Mouse (Mus musculus) midbrain, embryonic 10.5 days (tissue): ENCODE results near the gene Ncoa7. TPM values are rescaled to one million over a fixed set of nuclear protein-coding genes. Genes with fewer than 3 reads are reported as not detected.

Source experiments
- DNase-seq: peaks from one replicate; pipeline ENCODE4 v3.0.0-alpha.2; 2017; ENCODE audit warnings: low spot score
- H3K27ac ChIP-seq: fragments of 300-500 bp; sonication (generic); replicated peaks from 2 replicates; pipeline ENCODE4 v1.5.1; 2016; ENCODE audit warnings: mild to moderate bottlenecking
- H3K27me3 ChIP-seq: fragments of 300-500 bp; sonication (generic); 2 replicates; pipeline ENCODE4 v1.6.1; 2016; ENCODE audit warnings: low read depth, mild to moderate bottlenecking; ENCODE audit not compliant: poor library complexity, severe bottlenecking
- H3K36me3 ChIP-seq: fragments of 300-500 bp; sonication (generic); 2 replicates; pipeline ENCODE4 v1.6.1; 2016; ENCODE audit warnings: mild to moderate bottlenecking, moderate library complexity
- H3K4me1 ChIP-seq: fragments of 300-500 bp; sonication (generic); 2 replicates; pipeline ENCODE4 v1.6.1; 2016
- H3K4me3 ChIP-seq: fragments of 300-500 bp; sonication (generic); 2 replicates; pipeline ENCODE4 v1.5.1; 2016; ENCODE audit warnings: mild to moderate bottlenecking, moderate library complexity
- H3K9me3 ChIP-seq: fragments of 300-500 bp; sonication (generic); replicated peaks from 2 replicates; pipeline ENCODE4 v1.6.1; 2016; ENCODE audit warnings: mild to moderate bottlenecking
- WGBS: fragments of 180-500 bp; shearing (Covaris S2); methylation state at CpG from one replicate; pipeline ENCODE4 v1.1.7; 2016; 5-methylcytosine and 5-hydroxymethylcytosine counted together
- polyA plus RNA-seq: library from polyadenylated mRNA; unstranded; fragments of >200 nt; fragmentation: Nextera tagmentation; extraction: Ambion mirVana; gene quantifications from 2 replicates; pipeline ENCODE4 v1.2.1, GENCODE M21; 2016

The Ncoa7 gene
- polyA plus RNA-seq, 1 experiment from 2014 or later: 6.2 TPM

DNA sequence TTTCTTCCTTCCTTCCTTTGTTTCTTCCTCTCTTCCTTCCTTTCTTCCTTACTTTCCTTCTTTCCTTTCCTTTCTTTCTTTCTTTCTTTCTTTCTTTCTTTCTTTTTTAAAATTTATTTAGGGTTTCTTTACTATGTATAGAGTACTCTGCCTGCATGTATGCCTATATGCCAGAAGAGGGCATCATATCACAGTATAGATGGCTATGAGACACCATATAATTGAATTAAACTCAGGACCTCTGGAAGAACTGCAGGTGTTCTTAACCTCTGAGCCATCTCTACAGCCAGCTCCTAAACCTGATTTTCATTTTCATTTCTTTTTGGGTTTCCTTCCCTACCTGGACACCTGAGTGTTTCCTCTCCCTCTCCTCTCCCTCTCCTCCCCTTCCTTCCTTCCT lies 180.2 kb downstream of the Ncoa7 start:
- no peak overlapping the region for H3K4me3 ChIP-seq

DNA sequence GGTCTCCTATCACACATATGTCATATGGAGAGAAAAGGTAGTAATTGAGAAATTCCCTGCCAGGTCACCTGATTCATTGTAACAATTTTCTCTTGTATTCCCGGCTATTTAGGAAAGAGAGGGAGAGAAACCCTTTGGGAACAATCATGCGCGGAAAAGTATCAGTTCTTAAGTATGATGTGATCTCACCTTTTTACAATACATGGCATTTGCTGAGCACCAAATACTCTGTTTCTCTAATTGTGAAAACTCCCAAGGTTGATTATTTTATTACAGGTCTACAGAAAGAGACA lies 184.3 kb downstream of the Ncoa7 start:
- WGBS: 44% methylated on average over 3 of the region's 3 CpGs
- Histone ChIP-seq H3K27ac (peak overlapping the region; percentile 94; the same call in 1 of the 2 replicates), H3K36me3 (no peaks in the 10 kb centered on the region), H3K9me3 (no peaks in the 10 kb centered on the region), H3K4me1 (peaks cover 10% of the 10 kb centered on the region), H3K27me3 (0 out of 2 replicates have a peak, but pooled peaks cover 3% of the 10 kb centered on the region), H3K4me3 (peak overlapping the region; percentile 73)
- DNase-seq: no peak

More for the DNA sequence above, 180.2 kb downstream of the Ncoa7 start:
- no peaks in the 10 kb centered on the region for H3K9me3 ChIP-seq
- H3K4me1 ChIP-seq: peaks cover 7% of the 10 kb centered on the region; the same call in 1 of the 2 replicates
- H3K27me3 ChIP-seq: 0 out of 2 replicates have a peak, but pooled peaks cover 3% of the 10 kb centered on the region
- H3K27ac ChIP-seq: no peak overlapping the region
- no peak for DNase-seq
- no peaks in the 10 kb centered on the region for H3K36me3 ChIP-seq

DNA sequence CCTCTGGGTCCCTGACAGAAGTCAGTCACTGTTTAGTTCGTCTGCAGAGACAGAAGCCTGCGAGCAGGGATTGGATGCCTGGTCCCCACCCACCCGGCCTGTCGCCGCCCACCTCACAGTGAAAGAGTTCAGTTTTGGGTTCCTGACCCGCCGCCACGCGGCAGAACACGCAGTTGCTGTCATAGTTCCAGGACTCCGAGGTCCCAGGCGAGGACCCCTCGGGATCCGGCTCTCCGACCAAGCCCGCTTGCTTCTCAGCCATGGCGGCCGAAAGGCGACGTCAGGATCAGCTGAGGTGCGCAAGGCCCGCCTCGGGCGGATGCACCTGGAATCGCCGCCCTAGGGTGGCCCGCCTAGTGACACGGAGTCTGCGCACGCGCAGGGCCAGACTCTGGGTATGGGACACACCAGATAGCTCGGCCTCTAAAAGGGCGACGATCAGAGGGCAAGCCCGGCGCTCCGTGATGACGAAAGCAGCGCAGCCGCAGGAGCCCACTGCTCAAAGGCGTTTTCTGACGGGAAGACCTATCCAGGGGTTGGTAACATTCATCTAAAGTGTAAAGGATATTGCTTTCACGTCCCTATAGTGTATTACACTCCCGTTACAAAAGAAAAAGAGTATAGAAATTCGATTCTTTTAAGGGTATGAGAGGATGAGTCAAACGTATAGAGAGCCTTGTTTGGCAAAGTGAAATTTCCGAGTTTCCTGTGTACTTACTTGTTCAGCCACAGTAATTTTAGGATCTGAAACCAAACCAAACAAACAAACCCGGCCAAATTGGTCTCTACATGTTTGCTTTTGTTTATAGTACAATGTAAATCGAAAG lies 184.8 kb downstream of the Ncoa7 start:
- Histone ChIP-seq H3K4me3 (peak overlapping the region; percentile 73), H3K36me3 (no peaks in the 10 kb centered on the region), H3K4me1 (peaks cover 10% of the 10 kb centered on the region), H3K27me3 (0 out of 2 replicates have a peak, but pooled peaks cover 3% of the 10 kb centered on the region), H3K9me3 (no peaks in the 10 kb centered on the region), H3K27ac (peak overlapping the region; percentile 94)
- 2% methylated on average over 49 of the region's 49 CpGs for WGBS
- peak; percentile 98 for DNase-seq

DNA sequence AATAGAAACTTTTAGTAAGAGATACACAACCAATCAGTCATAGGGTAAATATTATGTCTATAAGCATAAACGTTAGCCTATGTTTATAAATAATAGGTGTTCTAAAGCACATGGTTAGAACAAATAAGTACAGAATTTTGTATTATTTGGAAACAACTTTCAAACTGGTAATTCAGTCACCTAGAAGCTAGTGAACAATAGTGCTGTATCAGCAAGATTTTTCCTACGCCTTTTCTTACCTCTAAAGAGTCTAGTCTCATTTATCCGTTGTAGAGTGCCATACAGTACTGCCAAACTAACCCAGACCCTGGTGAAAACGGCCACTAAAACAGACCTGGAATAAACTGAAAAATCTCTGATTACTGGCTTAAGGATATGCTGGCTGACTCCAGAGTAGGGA lies 190.1 kb downstream of the Ncoa7 start:
- WGBS: 91% methylated on average over 4 of the region's 4 CpGs
- Histone ChIP-seq H3K4me1 (peaks cover 6% of the 10 kb centered on the region), H3K36me3 (no peaks in the 10 kb centered on the region), H3K4me3 (no peak overlapping the region), H3K9me3 (no peaks in the 10 kb centered on the region), H3K27me3 (no peaks in the 10 kb centered on the region), H3K27ac (no peak overlapping the region)
- DNase-seq: no peak

DNA sequence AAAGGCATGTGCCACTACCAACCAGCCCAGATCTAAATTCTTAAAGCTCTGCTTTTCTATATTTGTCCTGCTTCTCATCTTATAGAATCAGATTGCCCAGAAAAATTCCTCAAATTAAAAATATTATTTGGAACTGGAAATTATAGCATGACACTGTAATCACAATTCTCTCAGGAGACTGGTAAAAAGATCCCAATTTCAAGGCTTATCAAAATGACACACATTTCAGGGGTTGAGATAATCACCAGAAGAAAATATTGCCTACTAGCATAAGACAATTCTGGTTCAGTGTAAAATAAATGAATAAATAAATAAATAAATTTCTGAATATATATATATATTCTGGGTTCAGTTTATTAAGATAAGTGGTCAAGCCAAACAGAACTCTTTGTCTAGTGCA lies 193.5 kb downstream of the Ncoa7 start:
- Histone ChIP-seq H3K9me3 (no peaks in the 10 kb centered on the region), H3K27ac (no peak overlapping the region), H3K4me3 (no peak overlapping the region), H3K4me1 (no peaks in the 10 kb centered on the region), H3K27me3 (no peaks in the 10 kb centered on the region), H3K36me3 (no peaks in the 10 kb centered on the region)
- DNase-seq: no peak

DNA sequence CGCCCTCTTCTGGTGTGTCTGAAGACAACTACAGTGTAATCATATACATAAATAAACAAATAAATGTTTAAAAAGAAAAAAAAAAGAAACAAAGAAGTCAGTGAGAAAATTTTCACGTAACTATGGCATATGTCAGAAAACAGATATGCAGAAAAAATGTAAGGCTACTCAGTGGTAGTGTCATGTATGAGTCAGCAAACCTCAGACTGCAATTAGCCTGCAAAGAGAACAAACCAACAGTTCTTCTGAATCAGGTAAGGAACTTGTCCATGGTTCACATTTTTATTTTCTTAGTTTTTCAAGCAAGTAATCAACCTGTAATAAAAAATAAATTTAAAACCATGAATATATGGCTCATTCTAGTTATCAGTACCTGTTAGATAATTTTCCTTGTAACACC lies 195.0 kb downstream of the Ncoa7 start:
- no peak overlapping the region for H3K27ac ChIP-seq
- WGBS: 72% methylated on average over 2 of the region's 2 CpGs
- no peaks in the 10 kb centered on the region for H3K36me3 ChIP-seq

DNA sequence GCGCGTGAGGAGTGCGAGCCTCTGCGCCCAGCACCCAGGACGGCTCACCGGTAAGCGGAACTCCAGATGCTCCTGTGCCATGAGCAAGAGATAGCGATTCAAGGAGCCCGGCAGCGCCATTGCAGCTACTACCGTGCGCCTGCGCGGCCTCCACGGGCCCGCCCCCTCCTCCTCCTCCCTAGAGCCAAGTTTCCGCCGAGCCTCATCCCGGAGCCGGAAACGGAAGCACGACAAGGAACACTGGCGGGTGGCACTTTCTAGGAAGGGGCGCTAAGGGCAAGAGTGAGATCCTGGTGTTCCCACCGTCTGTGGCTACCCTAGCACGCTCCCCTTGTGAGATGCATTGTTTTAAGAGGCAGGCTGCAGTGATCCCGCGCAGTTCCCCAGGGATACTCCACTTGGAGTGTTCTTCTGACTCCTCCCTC lies 202.6 kb downstream of the Ncoa7 start, which contains the start of gene Trmt11:
Trmt11 (minus strand) TSS at position 208 of the 425 bp plus-strand sequence.
- peak; percentile 92 for DNase-seq
- Histone ChIP-seq H3K27ac (peak within 1 kb of the TSS; percentile 92), H3K27me3 (no peaks in the 10 kb centered on the region), H3K4me1 (peaks cover 14% of the 10 kb centered on the region), H3K36me3 (peaks cover 19% of the 10 kb centered on the region), H3K9me3 (no peaks in the 10 kb centered on the region), H3K4me3 (peak within 1 kb of the TSS; percentile 75)
- WGBS: under 1% methylated on average over 27 of the region's 28 CpGs

More for the DNA sequence above, 195.0 kb downstream of the Ncoa7 start:
- no peaks in the 10 kb centered on the region for H3K9me3 ChIP-seq
- H3K4me3 ChIP-seq: no peak overlapping the region
- H3K27me3 ChIP-seq: no peaks in the 10 kb centered on the region
- no peaks in the 10 kb centered on the region for H3K4me1 ChIP-seq
- DNase-seq: no peak

DNA sequence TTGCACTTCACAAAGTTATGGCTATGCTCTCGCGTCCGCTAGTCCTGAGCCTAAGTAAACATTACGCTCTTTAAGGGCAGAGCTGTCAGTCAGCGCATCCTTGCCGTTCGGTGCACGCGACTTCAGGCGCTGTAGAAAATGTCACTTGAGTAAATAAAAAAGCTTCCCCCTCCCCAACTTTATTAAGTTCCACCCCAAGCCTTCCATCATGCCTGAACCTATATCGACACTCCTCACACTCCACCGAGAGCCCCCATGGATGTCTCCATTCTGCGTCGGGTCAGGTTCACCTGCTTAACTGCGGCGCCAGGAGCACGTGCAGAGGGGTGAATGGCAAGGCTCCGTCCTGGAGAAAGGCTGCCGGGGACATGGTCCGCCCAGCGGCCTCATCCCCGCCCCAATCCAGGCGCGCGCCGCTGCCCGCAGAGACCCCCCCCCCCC lies 203.0 kb downstream of the Ncoa7 start:
- peaks cover 14% of the 10 kb centered on the region for H3K4me1 ChIP-seq
- H3K9me3 ChIP-seq: no peaks in the 10 kb centered on the region
- peaks cover 23% of the 10 kb centered on the region for H3K36me3 ChIP-seq
- no peaks in the 10 kb centered on the region for H3K27me3 ChIP-seq
- peak overlapping the region; percentile 75 for H3K4me3 ChIP-seq
- H3K27ac ChIP-seq: peak overlapping the region; percentile 92
- under 1% methylated on average over 25 of the region's 27 CpGs for WGBS
- no peak for DNase-seq

DNA sequence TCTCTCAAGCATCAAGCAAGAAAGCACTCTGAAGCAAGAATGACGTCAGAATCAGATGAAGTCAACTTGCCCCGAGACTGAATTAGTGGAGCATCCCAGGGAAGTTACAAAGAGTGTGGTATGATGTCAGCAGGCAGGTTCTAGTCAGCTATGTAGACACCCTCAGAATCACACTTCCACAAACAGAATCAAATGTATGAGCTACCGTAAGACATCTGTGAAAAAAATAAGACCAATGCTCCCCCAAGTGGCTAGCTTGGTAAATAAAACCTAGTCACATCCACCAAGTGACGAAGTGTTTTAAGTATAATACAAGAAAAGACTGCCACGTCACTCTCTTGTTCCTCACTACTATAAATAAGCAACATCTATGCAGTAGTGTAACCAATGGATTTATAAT lies 216.1 kb downstream of the Ncoa7 start:
- no peaks in the 10 kb centered on the region for H3K27me3 ChIP-seq
- no peak for DNase-seq
- H3K4me1 ChIP-seq: no peaks in the 10 kb centered on the region
- no peaks in the 10 kb centered on the region for H3K9me3 ChIP-seq
- no peak overlapping the region for H3K4me3 ChIP-seq
- peaks cover 87% of the 10 kb centered on the region for H3K36me3 ChIP-seq
- 78% methylated on average over 5 of the region's 5 CpGs for WGBS
- H3K27ac ChIP-seq: no peak overlapping the region

DNA sequence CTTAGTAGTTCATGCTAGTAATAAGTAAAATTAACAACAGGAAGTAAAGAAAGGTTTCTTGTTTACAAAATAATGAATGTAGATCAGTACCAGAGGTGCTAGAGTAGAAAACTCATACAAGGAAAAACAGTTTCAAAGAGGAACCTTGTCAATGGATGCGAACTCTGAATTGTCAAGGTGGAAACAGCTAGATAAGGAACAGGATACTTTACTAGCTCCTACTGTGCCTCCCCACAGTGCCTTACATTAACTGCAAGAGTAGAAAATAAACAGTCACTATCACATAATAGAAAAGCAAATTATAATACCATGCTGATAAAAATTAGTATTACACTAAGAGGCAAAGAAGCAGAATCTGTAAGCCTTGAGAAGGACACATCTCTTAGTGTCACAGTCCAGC lies 217.4 kb downstream of the Ncoa7 start:
- H3K4me1 ChIP-seq: no peaks in the 10 kb centered on the region
- WGBS: 98% methylated on average over 1 of the region's 1 CpGs
- no peaks in the 10 kb centered on the region for H3K9me3 ChIP-seq
- peaks cover 85% of the 10 kb centered on the region for H3K36me3 ChIP-seq
- DNase-seq: no peak
- H3K27me3 ChIP-seq: no peaks in the 10 kb centered on the region
- H3K27ac ChIP-seq: no peak overlapping the region
- H3K4me3 ChIP-seq: no peak overlapping the region

Other genes starting within 250 kb of the Ncoa7 start
- 27.1 and 31.8 TPM in 2 replicates for gene Trmt11, start 202.6 kb downstream of the Ncoa7 start, polyA plus RNA-seq
- 14.6 and 16.7 TPM in 2 replicates for gene Hint3, start 173.7 kb downstream of the Ncoa7 start, polyA plus RNA-seq
- 3.0 and 3.8 TPM in 2 replicates for gene Hey2, start 39.5 kb upstream of the Ncoa7 start, polyA plus RNA-seq